Mouse (Mus musculus): Measurements from ENCODE around the gene Pknox2. TPM values are rescaled to one million over a fixed set of nuclear protein-coding genes. Genes with fewer than 3 reads are reported as not detected.

Pknox2 gene
- polyA plus RNA-seq, 1 experiment, result 83.7 TPM

DNA sequence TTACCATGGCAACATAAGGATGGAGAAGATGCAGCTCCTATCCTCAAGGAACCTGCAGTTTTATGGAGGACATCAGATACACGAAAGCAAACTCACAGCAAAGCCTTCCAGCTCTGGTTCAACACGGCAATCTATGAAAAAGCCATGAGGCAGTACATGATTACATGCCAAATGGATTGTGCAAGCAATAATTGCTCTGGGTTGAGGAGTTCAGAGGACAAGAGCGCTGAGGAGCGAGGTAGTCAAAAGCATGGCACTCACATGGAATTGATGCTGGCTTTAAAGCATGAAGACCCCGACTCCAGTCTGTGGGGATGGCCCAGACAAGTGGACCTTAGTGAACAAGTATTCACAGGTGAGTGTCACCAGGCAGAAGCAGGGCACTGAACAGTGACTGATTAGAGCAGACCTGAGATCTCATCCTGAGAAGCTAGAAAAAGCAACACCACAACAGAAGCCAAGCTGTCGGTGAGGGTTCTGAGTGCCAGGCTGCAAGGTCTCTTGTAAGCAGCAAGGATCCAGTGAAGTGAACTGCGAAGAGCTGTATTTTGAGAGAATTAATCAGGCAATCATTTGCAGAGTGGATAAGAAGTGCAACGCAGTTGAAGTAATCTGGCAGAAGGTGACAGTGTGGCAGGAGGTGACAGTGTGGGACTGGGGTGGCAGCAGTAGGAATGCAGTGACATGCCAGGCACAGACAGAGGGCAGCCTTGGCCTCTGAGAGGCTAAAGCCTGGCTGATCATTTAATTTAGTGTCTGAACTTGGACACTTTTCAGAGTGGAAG lies 22.3 kb downstream of the Pknox2 start:
- Histone ChIP-seq H3K4me1 (ENCODE audit: control insufficient read depth, insufficient read depth, low read length) (no peaks in the 10 kb centered on the region), H3K4me3 (ENCODE audit: control insufficient read depth, low read depth, low read length) (no peak overlapping the region), H3K27ac (ENCODE audit: control insufficient read depth, insufficient read depth, low read depth, low read length) (no peak overlapping the region), H3K36me3 (ENCODE audit: control insufficient read depth, insufficient read depth, low read length) (no peaks in the 10 kb centered on the region), H3K27me3 (ENCODE audit: control insufficient read depth, insufficient read depth, low read length) (no peaks in the 10 kb centered on the region)
- TF ChIP-seq CTCF (IDR thresholded peaks at IDR 0.05; ENCODE audit: control insufficient read depth, insufficient read depth, insufficient replicate concordance, low read depth, low read length), result peak; percentile 19; the same call in 1 of the 2 replicates
- TF ChIP-seq POLR2A (IDR thresholded peaks at IDR 0.05; ENCODE audit: control insufficient read depth, low read depth, low read length), result no peak

DNA sequence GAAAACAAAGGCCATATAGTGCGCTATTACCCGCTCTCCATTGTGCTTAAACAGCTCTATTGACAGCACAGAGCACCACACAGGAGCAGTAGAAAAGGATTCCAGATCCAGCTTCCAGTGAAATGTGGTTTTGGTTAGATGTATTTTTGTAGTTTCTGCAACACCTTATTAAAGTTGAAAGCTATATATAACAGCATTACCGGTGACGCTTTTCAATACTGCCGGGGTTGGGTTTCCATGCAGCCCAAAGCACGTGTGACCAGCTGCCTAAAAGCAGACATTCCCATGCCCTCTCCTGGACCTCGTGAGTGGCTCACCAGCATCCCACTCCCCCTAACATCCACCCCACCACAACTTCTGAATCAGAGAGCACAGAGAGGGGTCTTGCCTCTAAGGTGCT lies 23.8 kb downstream of the Pknox2 start:
- no peaks in the 10 kb centered on the region for H3K4me1 ChIP-seq (ENCODE audit: control insufficient read depth, insufficient read depth, low read length)
- H3K27me3 ChIP-seq (ENCODE audit: control insufficient read depth, insufficient read depth, low read length), result no peaks in the 10 kb centered on the region
- no peak overlapping the region for H3K27ac ChIP-seq (ENCODE audit: control insufficient read depth, insufficient read depth, low read depth, low read length)
- H3K36me3 ChIP-seq (ENCODE audit: control insufficient read depth, insufficient read depth, low read length), result no peaks in the 10 kb centered on the region
- TF ChIP-seq POLR2A (IDR thresholded peaks at IDR 0.05; ENCODE audit: control insufficient read depth, low read depth, low read length), result no peak
- H3K4me3 ChIP-seq (ENCODE audit: control insufficient read depth, low read depth, low read length), result no peak overlapping the region

- TF ChIP-seq POLR2A (IDR thresholded peaks at IDR 0.05; ENCODE audit: control insufficient read depth, low read depth, low read length) (no peak), CTCF (IDR thresholded peaks at IDR 0.05; ENCODE audit: control insufficient read depth, insufficient read depth, insufficient replicate concordance, low read depth, low read length) (no peak)
These were observed 24.2 kb downstream of the Pknox2 start for GRCm38 (mm10) chr9:37122971-37123370.

GRCm38 (mm10) chr9:37122381-37122780 lies 24.8 kb downstream of the Pknox2 start:
- Histone ChIP-seq H3K27ac (ENCODE audit: control insufficient read depth, insufficient read depth, low read depth, low read length) (no peak overlapping the region), H3K36me3 (ENCODE audit: control insufficient read depth, insufficient read depth, low read length) (no peaks in the 10 kb centered on the region), H3K4me3 (ENCODE audit: control insufficient read depth, low read depth, low read length) (no peak overlapping the region), H3K27me3 (ENCODE audit: control insufficient read depth, insufficient read depth, low read length) (no peaks in the 10 kb centered on the region), H3K4me1 (ENCODE audit: control insufficient read depth, insufficient read depth, low read length) (no peaks in the 10 kb centered on the region)
- no peak for TF ChIP-seq CTCF (IDR thresholded peaks at IDR 0.05; ENCODE audit: control insufficient read depth, insufficient read depth, insufficient replicate concordance, low read depth, low read length)
- TF ChIP-seq POLR2A (IDR thresholded peaks at IDR 0.05; ENCODE audit: control insufficient read depth, low read depth, low read length), result no peak

More at GRCm38 (mm10) chr9:37122971-37123370, 24.2 kb downstream of the Pknox2 start:
- Histone ChIP-seq H3K27me3 (ENCODE audit: control insufficient read depth, insufficient read depth, low read length) (no peaks in the 10 kb centered on the region), H3K27ac (ENCODE audit: control insufficient read depth, insufficient read depth, low read depth, low read length) (no peak overlapping the region), H3K4me3 (ENCODE audit: control insufficient read depth, low read depth, low read length) (no peak overlapping the region), H3K36me3 (ENCODE audit: control insufficient read depth, insufficient read depth, low read length) (no peaks in the 10 kb centered on the region), H3K4me1 (ENCODE audit: control insufficient read depth, insufficient read depth, low read length) (no peaks in the 10 kb centered on the region)

DNA sequence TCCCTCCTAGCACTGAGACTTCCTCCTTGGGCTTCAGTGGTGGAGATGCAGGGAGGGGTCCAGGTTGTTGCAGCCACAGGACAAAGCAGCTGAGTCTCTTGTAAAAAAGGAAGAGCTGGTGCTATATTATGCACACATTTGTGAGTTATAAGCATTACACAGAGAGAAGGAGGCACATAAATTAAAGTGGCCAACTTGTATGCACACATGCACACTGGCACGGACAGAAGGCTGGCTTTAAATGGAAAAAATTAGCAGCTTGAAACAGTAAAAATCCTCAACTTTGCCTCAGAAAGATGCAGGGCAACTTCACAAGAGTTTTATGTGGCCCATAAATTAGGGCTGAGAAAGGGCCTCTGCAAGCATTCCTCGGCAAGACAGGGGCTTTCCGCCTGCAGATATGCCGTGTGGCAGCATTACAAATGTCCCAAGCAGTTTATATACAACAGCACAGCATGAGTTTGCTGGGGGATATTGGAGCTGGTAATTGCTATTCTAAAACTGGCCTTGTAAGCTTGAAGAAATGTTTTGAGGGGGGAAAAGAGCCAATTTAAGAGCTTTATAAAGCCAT lies 25.4 kb downstream of the Pknox2 start:
- no peaks in the 10 kb centered on the region for H3K36me3 ChIP-seq (ENCODE audit: control insufficient read depth, insufficient read depth, low read length)
- H3K4me1 ChIP-seq (ENCODE audit: control insufficient read depth, insufficient read depth, low read length), result no peaks in the 10 kb centered on the region
- H3K27me3 ChIP-seq (ENCODE audit: control insufficient read depth, insufficient read depth, low read length), result no peaks in the 10 kb centered on the region
- H3K27ac ChIP-seq (ENCODE audit: control insufficient read depth, insufficient read depth, low read depth, low read length), result no peak overlapping the region
- TF ChIP-seq POLR2A (IDR thresholded peaks at IDR 0.05; ENCODE audit: control insufficient read depth, low read depth, low read length) (no peak), CTCF (IDR thresholded peaks at IDR 0.05; ENCODE audit: control insufficient read depth, insufficient read depth, insufficient replicate concordance, low read depth, low read length) (no peak)
- H3K4me3 ChIP-seq (ENCODE audit: control insufficient read depth, low read depth, low read length), result no peak overlapping the region

GRCm38 (mm10) chr9:37120801-37121200 lies 26.4 kb downstream of the Pknox2 start:
- Histone ChIP-seq H3K27me3 (ENCODE audit: control insufficient read depth, insufficient read depth, low read length) (no peaks in the 10 kb centered on the region), H3K4me3 (ENCODE audit: control insufficient read depth, low read depth, low read length) (no peak overlapping the region), H3K36me3 (ENCODE audit: control insufficient read depth, insufficient read depth, low read length) (no peaks in the 10 kb centered on the region), H3K27ac (ENCODE audit: control insufficient read depth, insufficient read depth, low read depth, low read length) (no peak overlapping the region), H3K4me1 (ENCODE audit: control insufficient read depth, insufficient read depth, low read length) (no peaks in the 10 kb centered on the region)
- TF ChIP-seq POLR2A (IDR thresholded peaks at IDR 0.05; ENCODE audit: control insufficient read depth, low read depth, low read length) (no peak), CTCF (IDR thresholded peaks at IDR 0.05; ENCODE audit: control insufficient read depth, insufficient read depth, insufficient replicate concordance, low read depth, low read length) (no peak)

DNA sequence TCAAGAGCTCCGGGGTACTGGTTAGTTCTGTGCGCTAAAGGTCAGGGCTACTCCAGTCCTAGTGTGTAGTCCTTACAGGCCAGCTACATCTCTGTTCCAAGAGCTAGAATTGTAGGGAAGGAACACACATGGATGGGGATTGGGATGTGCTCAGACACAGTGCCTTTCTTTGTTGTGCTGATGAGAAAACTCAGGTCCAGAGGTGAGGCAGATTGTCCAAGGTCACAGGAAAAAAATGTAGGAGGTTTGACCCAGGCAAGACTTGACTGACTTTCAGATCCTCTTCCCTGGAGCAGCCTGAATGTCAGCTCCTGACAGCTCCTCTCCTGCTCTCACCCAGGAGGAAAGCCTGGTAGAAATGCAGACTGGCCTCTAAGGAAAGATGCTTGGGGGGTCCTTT lies 29.7 kb downstream of the Pknox2 start:
- H3K36me3 ChIP-seq (ENCODE audit: control insufficient read depth, insufficient read depth, low read length), result no peaks in the 10 kb centered on the region
- H3K4me1 ChIP-seq (ENCODE audit: control insufficient read depth, insufficient read depth, low read length), result no peaks in the 10 kb centered on the region
- H3K27me3 ChIP-seq (ENCODE audit: control insufficient read depth, insufficient read depth, low read length), result no peaks in the 10 kb centered on the region
- no peak overlapping the region for H3K4me3 ChIP-seq (ENCODE audit: control insufficient read depth, low read depth, low read length)
- TF ChIP-seq POLR2A (IDR thresholded peaks at IDR 0.05; ENCODE audit: control insufficient read depth, low read depth, low read length), result no peak
- no peak for TF ChIP-seq CTCF (IDR thresholded peaks at IDR 0.05; ENCODE audit: control insufficient read depth, insufficient read depth, insufficient replicate concordance, low read depth, low read length)
- H3K27ac ChIP-seq (ENCODE audit: control insufficient read depth, insufficient read depth, low read depth, low read length), result no peak overlapping the region
